Mouse (Mus musculus): Measurements from ENCODE around the gene Nol4l. TPM values are rescaled to one million over a fixed set of nuclear protein-coding genes. Genes with fewer than 3 reads are reported as not detected.

Nol4l gene
- polyA plus RNA-seq, 1 experiment from 2014 or later: 43.9 TPM

DNA sequence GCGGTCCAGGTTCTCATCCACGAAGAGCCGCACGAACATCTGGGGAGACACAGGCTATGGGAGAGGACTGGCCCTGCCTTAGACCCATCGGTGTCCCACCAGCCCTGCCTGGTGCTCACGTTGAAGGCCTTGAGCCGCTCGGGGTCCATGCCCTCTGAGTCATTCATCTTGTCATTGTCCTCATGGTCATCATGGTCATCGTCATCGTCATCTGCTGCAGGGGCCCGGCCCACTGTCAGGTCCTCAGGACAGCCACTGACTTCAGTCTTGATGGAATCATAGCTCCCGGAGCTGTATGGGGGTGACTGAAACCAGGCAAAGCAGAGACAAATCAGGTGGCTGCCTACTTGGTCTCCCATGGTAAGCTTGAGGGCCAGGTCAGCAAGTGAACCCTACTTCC, 111.9 kb downstream of the Nol4l start:
- Histone ChIP-seq H3K9me3 (no peaks in the 10 kb centered on the region), H3K27ac (no peak overlapping the region), H3K4me2 (replicated peaks) (no peak overlapping the region), H3K36me3 (peaks cover 83% of the 10 kb centered on the region), H3K27me3 (no peaks in the 10 kb centered on the region), H3K4me1 (replicated peaks) (peaks cover 11% of the 10 kb centered on the region), H3K9ac (replicated peaks) (no peak overlapping the region), H3K4me3 (replicated peaks) (no peak overlapping the region)
- no peak for ATAC-seq
- WGBS: 96% methylated on average over 12 of the region's 12 CpGs

DNA sequence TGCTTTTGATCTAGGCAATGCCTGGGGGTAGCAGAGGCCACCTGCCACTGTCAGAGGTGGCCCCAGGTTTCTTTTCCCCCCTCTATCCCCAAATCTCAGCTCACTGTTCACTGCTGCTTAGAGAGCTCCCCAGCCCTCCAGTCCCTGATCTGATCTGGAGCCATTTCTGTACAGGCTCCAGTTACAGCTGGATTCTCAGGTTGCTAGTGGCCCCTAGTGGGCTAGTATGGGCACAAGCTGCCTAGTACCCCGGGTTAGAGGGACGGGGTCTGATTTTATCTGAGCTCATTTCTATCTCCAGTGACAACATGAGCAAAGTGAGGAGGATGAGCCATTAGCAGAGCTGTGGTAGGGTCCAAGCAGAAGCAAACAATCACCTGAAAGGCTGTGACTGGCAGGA, 115.2 kb downstream of the Nol4l start:
- Histone ChIP-seq H3K4me2 (replicated peaks) (no peak overlapping the region), H3K9me3 (no peaks in the 10 kb centered on the region), H3K4me3 (replicated peaks) (no peak overlapping the region), H3K27ac (peak overlapping the region; percentile 26; the same call in 1 of the 2 replicates), H3K4me1 (replicated peaks) (no peaks in the 10 kb centered on the region), H3K9ac (replicated peaks) (no peak overlapping the region), H3K27me3 (no peaks in the 10 kb centered on the region), H3K36me3 (peaks cover 100% of the 10 kb centered on the region)
- peak; percentile 41; the same call in 1 of the 2 replicates for ATAC-seq
- WGBS: 38% methylated on average over 2 of the region's 2 CpGs

DNA sequence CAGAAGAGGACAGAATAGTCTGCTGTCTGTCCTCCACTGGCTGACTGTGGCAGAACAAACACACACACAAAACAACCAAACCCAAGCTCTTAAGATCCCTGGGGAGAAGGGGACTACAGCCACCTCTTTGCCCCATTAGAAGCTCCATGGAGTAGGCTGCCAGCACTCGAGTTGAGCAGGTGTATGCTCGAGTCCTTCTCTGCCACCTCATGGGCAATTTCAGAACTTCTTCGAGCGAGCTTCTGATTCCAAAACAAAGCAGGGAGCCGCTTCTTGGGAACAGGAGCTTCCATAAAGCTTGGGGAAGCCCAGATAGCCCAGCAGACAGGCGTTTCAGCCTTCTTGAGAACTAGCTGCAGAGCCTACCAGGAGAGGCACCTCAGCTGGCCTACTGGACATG, 117.2 kb downstream of the Nol4l start:
- Histone ChIP-seq H3K27ac (no peak overlapping the region), H3K4me3 (replicated peaks) (no peak overlapping the region), H3K9ac (replicated peaks) (no peak overlapping the region), H3K9me3 (no peaks in the 10 kb centered on the region), H3K27me3 (no peaks in the 10 kb centered on the region), H3K4me1 (replicated peaks) (no peaks in the 10 kb centered on the region), H3K4me2 (replicated peaks) (no peak overlapping the region), H3K36me3 (peaks cover 98% of the 10 kb centered on the region)
- 61% methylated on average over 6 of the region's 6 CpGs for WGBS
- ATAC-seq: no peak

DNA sequence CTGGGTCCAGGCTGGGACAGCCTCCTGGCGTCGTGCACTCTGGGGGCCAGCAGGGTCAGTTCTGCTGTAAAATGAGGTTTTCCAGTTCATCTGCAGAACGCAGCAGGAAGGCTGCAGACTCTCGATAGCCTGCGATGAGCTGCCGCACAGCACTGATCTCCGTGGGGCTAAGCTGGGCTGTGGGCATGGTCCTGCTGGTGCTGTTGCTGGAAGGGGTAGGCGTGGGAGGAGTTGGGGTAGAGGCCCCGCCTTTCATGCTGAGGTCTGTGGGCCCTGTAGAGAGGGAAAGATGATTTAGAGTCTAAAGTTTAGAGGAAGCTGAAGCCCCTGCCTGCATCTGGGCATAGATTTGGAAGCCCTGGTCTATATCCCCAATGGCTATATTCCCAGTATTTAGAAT, 118.2 kb downstream of the Nol4l start:
- no peaks in the 10 kb centered on the region for H3K4me1 ChIP-seq (replicated peaks)
- no peak overlapping the region for H3K4me2 ChIP-seq (replicated peaks)
- H3K27me3 ChIP-seq: no peaks in the 10 kb centered on the region
- H3K27ac ChIP-seq: no peak overlapping the region
- WGBS: 75% methylated on average over 9 of the region's 9 CpGs
- H3K9ac ChIP-seq (replicated peaks): no peak overlapping the region
- H3K4me3 ChIP-seq (replicated peaks): no peak overlapping the region
- H3K36me3 ChIP-seq: peaks cover 96% of the 10 kb centered on the region
- no peaks in the 10 kb centered on the region for H3K9me3 ChIP-seq
- ATAC-seq: no peak

DNA sequence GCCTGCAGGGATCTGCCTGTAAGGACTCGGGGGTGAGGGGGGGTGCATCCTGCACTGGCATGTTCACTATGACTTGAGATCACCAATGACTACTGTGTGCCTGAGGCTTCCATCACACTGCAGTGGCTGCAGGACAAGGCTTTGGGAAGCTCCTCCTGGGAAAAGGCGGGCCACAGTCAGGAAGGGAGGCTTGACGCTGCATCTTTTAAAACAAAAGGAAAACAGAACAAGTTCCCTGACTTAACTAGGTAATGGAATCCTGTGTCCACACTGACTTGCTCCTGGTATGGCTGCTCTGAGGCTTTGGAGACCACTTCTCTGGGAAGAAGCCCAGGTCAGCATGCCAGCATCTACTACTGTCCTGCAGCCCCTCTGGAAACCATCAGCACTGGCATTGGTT, 120.8 kb downstream of the Nol4l start:
- Histone ChIP-seq H3K4me2 (replicated peaks) (no peak overlapping the region), H3K9ac (replicated peaks) (no peak overlapping the region), H3K27me3 (no peaks in the 10 kb centered on the region), H3K9me3 (no peaks in the 10 kb centered on the region), H3K27ac (no peak overlapping the region), H3K4me3 (replicated peaks) (no peak overlapping the region), H3K4me1 (replicated peaks) (no peaks in the 10 kb centered on the region), H3K36me3 (peaks cover 84% of the 10 kb centered on the region)
- no peak for ATAC-seq
- WGBS: 86% methylated on average over 3 of the region's 3 CpGs

GRCm38 (mm10) chr2:153406882-153407281, 122.9 kb downstream of the Nol4l start:
- no peak for ATAC-seq
- Histone ChIP-seq H3K36me3 (peaks cover 70% of the 10 kb centered on the region), H3K4me3 (replicated peaks) (no peak overlapping the region), H3K27ac (0 out of 2 replicates have a peak overlapping the region, but pooled peaks have one; percentile 19), H3K9ac (replicated peaks) (no peak overlapping the region), H3K4me1 (replicated peaks) (no peaks in the 10 kb centered on the region), H3K9me3 (no peaks in the 10 kb centered on the region), H3K4me2 (replicated peaks) (no peak overlapping the region), H3K27me3 (no peaks in the 10 kb centered on the region)
- WGBS: 79% methylated on average over 6 of the region's 6 CpGs

DNA sequence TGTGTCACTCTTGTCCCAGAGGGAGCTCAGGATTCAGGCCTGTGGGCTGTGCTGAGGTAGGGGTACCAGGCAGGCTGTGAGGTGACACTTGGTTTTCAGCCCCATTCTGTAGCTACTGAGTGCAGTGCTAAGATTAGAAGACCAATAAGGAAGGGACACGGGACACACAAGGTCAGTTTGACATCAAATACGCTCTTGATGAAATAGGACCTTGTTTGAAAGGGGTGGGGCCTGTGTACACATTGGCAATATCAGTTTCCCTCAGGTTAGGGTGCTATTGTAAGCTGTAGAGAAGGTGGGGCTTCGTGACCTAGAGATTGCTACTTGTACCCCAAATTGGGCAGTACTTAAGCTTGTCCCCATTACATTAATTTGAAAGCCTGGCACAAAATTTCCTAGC, 124.9 kb downstream of the Nol4l start:
- H3K36me3 ChIP-seq: peaks cover 70% of the 10 kb centered on the region

GRCm38 (mm10) chr2:153404062-153404461, 125.7 kb downstream of the Nol4l start:
- Histone ChIP-seq H3K9me3 (no peaks in the 10 kb centered on the region), H3K4me1 (replicated peaks) (no peaks in the 10 kb centered on the region), H3K36me3 (peaks cover 70% of the 10 kb centered on the region), H3K4me3 (replicated peaks) (no peak overlapping the region), H3K9ac (replicated peaks) (no peak overlapping the region), H3K4me2 (replicated peaks) (no peak overlapping the region), H3K27me3 (no peaks in the 10 kb centered on the region), H3K27ac (no peak overlapping the region)
- no peak for ATAC-seq
- 90% methylated on average over 3 of the region's 3 CpGs for WGBS

More for the DNA sequence above, 124.9 kb downstream of the Nol4l start:
- H3K27me3 ChIP-seq: no peaks in the 10 kb centered on the region
- H3K4me1 ChIP-seq (replicated peaks): no peaks in the 10 kb centered on the region
- no peak for ATAC-seq
- H3K27ac ChIP-seq: no peak overlapping the region
- WGBS: 95% methylated on average over 3 of the region's 3 CpGs
- no peak overlapping the region for H3K4me3 ChIP-seq (replicated peaks)
- H3K9ac ChIP-seq (replicated peaks): no peak overlapping the region
- H3K4me2 ChIP-seq (replicated peaks): no peak overlapping the region
- H3K9me3 ChIP-seq: no peaks in the 10 kb centered on the region

DNA sequence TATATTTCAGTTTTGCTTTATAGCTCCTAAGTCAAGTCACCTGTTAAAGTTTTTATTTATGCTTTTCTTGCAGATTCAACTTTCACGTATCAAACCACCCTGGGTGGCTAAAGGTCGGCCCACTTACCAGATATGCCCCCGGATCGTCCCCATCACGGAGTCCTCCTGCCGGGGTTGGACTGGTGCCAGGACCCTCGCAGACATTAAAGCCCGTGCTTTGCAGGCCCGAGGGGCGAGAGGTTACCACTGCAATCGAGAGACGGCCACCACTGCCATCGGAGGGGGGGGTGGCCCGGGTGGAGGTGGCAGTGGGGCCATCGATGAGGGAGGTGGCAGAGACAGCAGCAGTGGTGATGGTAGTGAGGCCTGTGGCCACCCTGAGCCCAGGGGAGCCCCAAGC, 130.6 kb downstream of the Nol4l start:
- H3K9me3 ChIP-seq: 0 out of 2 replicates have a peak, but pooled peaks cover 3% of the 10 kb centered on the region
- H3K4me1 ChIP-seq (replicated peaks): no peaks in the 10 kb centered on the region
- H3K36me3 ChIP-seq: peaks cover 84% of the 10 kb centered on the region
- no peak overlapping the region for H3K9ac ChIP-seq (replicated peaks)
- WGBS: 86% methylated on average over 15 of the region's 15 CpGs
- H3K4me2 ChIP-seq (replicated peaks): no peak overlapping the region
- no peak for ATAC-seq
- no peaks in the 10 kb centered on the region for H3K27me3 ChIP-seq
- H3K27ac ChIP-seq: no peak overlapping the region
- H3K4me3 ChIP-seq (replicated peaks): no peak overlapping the region

DNA sequence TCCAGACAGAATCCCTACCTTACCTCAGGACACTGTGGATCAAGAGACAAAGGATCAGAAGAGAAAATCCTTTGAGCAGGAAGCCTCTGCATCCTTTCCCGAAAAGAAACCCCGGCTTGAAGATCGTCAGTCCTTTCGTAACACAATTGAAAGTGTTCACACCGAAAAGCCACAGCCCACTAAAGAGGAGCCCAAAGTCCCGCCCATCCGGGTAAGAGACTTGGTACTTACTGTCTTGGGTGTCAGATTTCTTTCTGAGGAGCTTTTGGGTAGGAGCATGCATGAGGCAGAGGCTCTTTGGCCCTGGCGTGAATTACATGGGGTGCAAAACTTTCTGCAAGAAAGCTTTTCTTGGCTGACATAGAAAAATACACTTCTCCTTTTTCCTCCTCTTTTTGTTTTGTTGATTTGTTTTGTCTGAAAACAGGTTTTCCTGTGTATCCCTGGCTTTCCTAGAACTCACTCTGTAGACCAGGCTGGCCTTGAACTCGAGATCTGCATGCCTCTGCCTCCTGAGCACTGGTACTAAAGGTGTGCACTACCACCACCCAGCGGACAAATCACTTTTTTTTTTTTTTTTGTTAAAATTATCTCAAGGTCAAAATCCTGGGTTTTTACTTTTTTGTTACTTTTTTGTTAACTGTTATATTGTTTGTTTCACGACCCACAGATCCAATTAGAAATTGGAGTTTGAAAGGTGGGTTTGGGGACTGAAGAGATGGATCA, 131.8 kb downstream of the Nol4l start:
- Histone ChIP-seq H3K9ac (replicated peaks) (no peak overlapping the region), H3K4me1 (replicated peaks) (no peaks in the 10 kb centered on the region), H3K9me3 (0 out of 2 replicates have a peak, but pooled peaks cover 6% of the 10 kb centered on the region), H3K4me3 (replicated peaks) (no peak overlapping the region), H3K36me3 (peaks cover 96% of the 10 kb centered on the region), H3K27me3 (no peaks in the 10 kb centered on the region), H3K4me2 (replicated peaks) (no peak overlapping the region), H3K27ac (no peak overlapping the region)
- no peak for ATAC-seq
- WGBS: 95% methylated on average over 11 of the region's 11 CpGs

- Histone ChIP-seq H3K9me3 (0 out of 2 replicates have a peak, but pooled peaks cover 6% of the 10 kb centered on the region), H3K27me3 (no peaks in the 10 kb centered on the region), H3K4me3 (replicated peaks) (no peak overlapping the region), H3K27ac (no peak overlapping the region), H3K36me3 (peaks cover 67% of the 10 kb centered on the region), H3K4me2 (replicated peaks) (no peak overlapping the region), H3K4me1 (replicated peaks) (no peaks in the 10 kb centered on the region), H3K9ac (replicated peaks) (no peak overlapping the region)
- 95% methylated on average over 10 of the region's 10 CpGs for WGBS
- ATAC-seq: no peak
These were observed 136.7 kb downstream of the Nol4l start for GRCm38 (mm10) chr2:153393045-153393444.

GRCm38 (mm10) chr2:153389831-153390230, 139.9 kb downstream of the Nol4l start:
- H3K36me3 ChIP-seq: peaks cover 52% of the 10 kb centered on the region

GRCm38 (mm10) chr2:153380479-153380878, 149.3 kb downstream of the Nol4l start:
- 100% methylated on average over 1 of the region's 1 CpGs for WGBS
- Histone ChIP-seq H3K36me3 (peaks cover 21% of the 10 kb centered on the region), H3K27ac (no peak overlapping the region), H3K27me3 (no peaks in the 10 kb centered on the region), H3K4me2 (replicated peaks) (no peak overlapping the region), H3K4me1 (replicated peaks) (no peaks in the 10 kb centered on the region), H3K9ac (replicated peaks) (no peak overlapping the region), H3K9me3 (no peaks in the 10 kb centered on the region), H3K4me3 (replicated peaks) (no peak overlapping the region)
- ATAC-seq: no peak

More at GRCm38 (mm10) chr2:153389831-153390230, 139.9 kb downstream of the Nol4l start:
- H3K4me2 ChIP-seq (replicated peaks): no peak overlapping the region
- H3K4me1 ChIP-seq (replicated peaks): no peaks in the 10 kb centered on the region
- H3K27ac ChIP-seq: no peak overlapping the region
- no peak overlapping the region for H3K4me3 ChIP-seq (replicated peaks)
- WGBS: 92% methylated on average over 2 of the region's 2 CpGs
- H3K9ac ChIP-seq (replicated peaks): no peak overlapping the region
- no peaks in the 10 kb centered on the region for H3K27me3 ChIP-seq
- 0 out of 2 replicates have a peak, but pooled peaks cover 5% of the 10 kb centered on the region for H3K9me3 ChIP-seq
- ATAC-seq: no peak
